Mouse (Mus musculus) kidney, embryonic 14.5 days (tissue): ENCODE measurements around the gene Ahdc1. TPM values are rescaled to one million over a fixed set of nuclear protein-coding genes. Genes with fewer than 3 reads are reported as not detected.
A peak's percentile ranks its signal among the peaks of the same experiment; 100 is the strongest.

Source experiments
- ATAC-seq: fragments of 200-750 bp; cut with Nextera tagmentation; 2 replicates; pipeline ENCODE4 v1.8.0; 2017; ENCODE audit warnings: moderate number of reproducible peaks, mild to moderate bottlenecking, moderate TSS enrichment, moderate library complexity; ENCODE audit not compliant: low FRiP score, low TSS enrichment
- H3K27ac ChIP-seq: fragments of 300-500 bp; sonication (generic); 2 replicates; pipeline ENCODE4 v1.5.1; 2014; ENCODE audit warnings: low read depth, mild to moderate bottlenecking, low read length, moderate library complexity, mixed read lengths
- H3K27me3 ChIP-seq: fragments of 300-500 bp; sonication (generic); 2 replicates; pipeline ENCODE4 v1.6.1; 2014; ENCODE audit warnings: mild to moderate bottlenecking, low read length; ENCODE audit not compliant: control insufficient read depth, insufficient read depth
- H3K36me3 ChIP-seq: fragments of 300-500 bp; sonication (generic); 2 replicates; pipeline ENCODE4 v1.6.1; 2014; ENCODE audit warnings: low read length, mixed read lengths; ENCODE audit not compliant: control insufficient read depth, insufficient read depth
- H3K4me1 ChIP-seq: fragments of 300-500 bp; sonication (generic); 2 replicates; pipeline ENCODE4 v1.6.1; 2014; ENCODE audit warnings: low read length, mixed read lengths; ENCODE audit not compliant: control insufficient read depth, insufficient read depth
- H3K4me2 ChIP-seq: fragments of 300-500 bp; sonication (generic); replicated peaks from 2 replicates; pipeline ENCODE4 v1.6.1; 2014; ENCODE audit warnings: low read depth, mild to moderate bottlenecking, low read length
- H3K4me3 ChIP-seq: fragments of 300-500 bp; sonication (generic); 2 replicates; pipeline ENCODE4 v1.5.1; 2014; ENCODE audit warnings: mild to moderate bottlenecking, low read length
- H3K9ac ChIP-seq: fragments of 300-500 bp; sonication (generic); 2 replicates; pipeline ENCODE4 v1.6.1; 2014; ENCODE audit warnings: low read depth, mild to moderate bottlenecking, low read length, moderate library complexity
- H3K9me3 ChIP-seq: fragments of 300-500 bp; sonication (generic); 2 replicates; pipeline ENCODE4 v1.6.1; 2016; ENCODE audit warnings: low read length; ENCODE audit not compliant: control insufficient read depth
- WGBS: fragments of 180-500 bp; shearing (Covaris S2); extraction: QIAGEN DNeasy Blood & Tissue Kit; methylation state at CpG from one replicate; pipeline ENCODE4 v1.1.7; 2014; 5-methylcytosine and 5-hydroxymethylcytosine counted together
- polyA plus RNA-seq: library from polyadenylated mRNA; unstranded; fragments of >200 nt; fragmentation: Nextera tagmentation; extraction: Ambion mirVana; gene quantifications from 2 replicates; pipeline ENCODE4 v1.2.1, GENCODE M21; 2014

Ahdc1 gene
- polyA plus RNA-seq, 1 experiment from 2014 or later, result 12.1 TPM

DNA sequence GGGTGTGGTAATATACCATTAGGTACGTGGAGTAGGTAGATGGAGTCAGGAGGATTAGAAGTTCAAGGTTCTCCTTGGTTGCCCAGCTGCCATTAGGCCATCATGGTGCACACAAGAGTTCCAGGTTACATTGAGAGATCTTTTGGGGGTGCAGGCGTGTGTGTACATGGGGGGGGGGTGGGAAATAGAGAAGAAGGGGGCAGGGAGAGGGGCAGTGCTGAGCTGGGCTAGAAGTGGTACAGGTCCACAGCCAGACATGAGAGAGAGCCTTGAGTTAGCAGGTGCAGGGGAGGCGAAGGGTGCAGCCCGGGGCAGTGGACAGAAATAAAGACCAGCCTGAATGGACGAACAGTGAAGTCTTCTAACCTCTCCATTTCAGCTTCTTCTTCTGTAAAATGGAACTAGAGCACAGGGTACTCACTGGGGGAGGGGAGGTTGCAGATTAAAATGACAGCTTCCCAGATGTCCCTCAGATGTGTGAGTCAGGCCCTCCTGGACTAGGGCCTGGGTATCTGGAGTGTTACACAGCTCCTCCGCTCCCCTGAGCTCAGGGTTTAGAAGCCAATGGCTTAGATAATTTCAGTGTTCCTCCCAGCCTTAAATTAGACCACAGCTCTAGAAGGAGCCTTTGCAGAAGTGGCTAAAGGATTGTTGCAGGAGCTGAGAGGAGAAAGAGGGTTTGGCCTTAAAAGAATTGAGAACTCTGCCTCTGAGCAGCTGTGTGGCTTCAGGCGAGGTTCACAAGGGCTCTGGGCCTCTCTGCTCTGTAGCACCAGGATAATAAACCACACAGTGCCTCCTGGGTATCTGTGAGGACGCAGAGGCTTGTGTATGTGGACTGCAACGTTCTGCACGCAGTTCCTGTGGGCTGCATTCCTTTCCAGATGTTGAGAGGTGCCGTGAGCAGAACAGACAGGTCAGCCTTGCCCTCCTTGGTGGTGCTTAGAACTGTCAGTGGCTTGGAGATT, 47.7 kb downstream of the Ahdc1 start:
- Histone ChIP-seq H3K27me3 (no peaks in the 10 kb centered on the region), H3K4me2 (no peak overlapping the region), H3K4me1 (peaks cover 48% of the 10 kb centered on the region), H3K9me3 (no peaks in the 10 kb centered on the region), H3K9ac (no peak overlapping the region), H3K4me3 (no peak overlapping the region), H3K36me3 (peaks cover 50% of the 10 kb centered on the region), H3K27ac (peak overlapping the region; percentile 60; the same call in 1 of the 2 replicates)
- 52% methylated on average over 11 of the region's 11 CpGs for WGBS
- ATAC-seq, result no peak

DNA sequence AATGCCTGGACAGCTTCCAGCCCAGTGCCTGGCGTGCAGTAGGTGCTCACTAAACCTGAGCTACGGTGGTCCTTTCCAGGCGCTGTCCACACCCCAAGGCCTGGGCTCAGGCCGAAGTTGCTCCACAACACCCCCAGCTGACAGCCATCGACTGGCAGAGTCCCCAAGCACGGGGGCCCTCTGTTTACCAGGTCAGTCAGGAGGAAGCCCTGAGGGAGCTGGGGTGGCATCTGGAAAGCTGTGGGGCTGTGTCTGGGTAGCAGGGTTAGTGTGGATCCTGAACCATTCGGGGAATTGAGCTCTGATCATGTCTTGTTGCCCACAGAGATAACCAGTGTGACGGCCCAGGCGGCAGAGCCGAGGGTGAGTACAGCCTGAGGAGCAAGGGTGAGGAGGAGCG, 49.6 kb downstream of the Ahdc1 start:
- peaks cover 34% of the 10 kb centered on the region for H3K4me1 ChIP-seq

DNA sequence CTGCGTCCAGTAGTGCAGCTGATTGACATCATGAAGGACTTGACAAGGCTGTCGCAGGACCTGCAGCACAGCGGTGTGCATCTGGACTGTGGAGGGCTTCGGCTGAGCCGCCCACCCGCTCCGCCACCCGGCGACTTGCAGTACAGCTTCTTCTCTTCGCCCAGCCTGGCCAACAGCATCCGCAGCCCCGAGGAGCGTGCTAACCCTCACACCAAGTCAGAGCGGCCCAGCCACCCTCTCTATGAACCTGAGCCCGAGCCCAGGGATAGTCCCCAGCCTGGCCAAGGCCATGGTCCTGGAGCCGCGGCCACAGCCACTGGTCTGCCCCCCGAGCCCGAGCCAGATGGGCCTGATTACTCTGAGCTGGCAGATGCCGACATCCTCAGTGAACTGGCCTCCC, 50.7 kb downstream of the Ahdc1 start:
- Histone ChIP-seq H3K27ac (no peak overlapping the region), H3K4me3 (no peak overlapping the region), H3K27me3 (no peaks in the 10 kb centered on the region), H3K36me3 (peaks cover 73% of the 10 kb centered on the region), H3K4me2 (no peak overlapping the region), H3K4me1 (peaks cover 26% of the 10 kb centered on the region), H3K9ac (no peak overlapping the region), H3K9me3 (no peaks in the 10 kb centered on the region)
- ATAC-seq, result no peak
- WGBS, result 90% methylated on average over 20 of the region's 20 CpGs

More for the DNA sequence above, 49.6 kb downstream of the Ahdc1 start:
- peaks cover 63% of the 10 kb centered on the region for H3K36me3 ChIP-seq
- no peak for ATAC-seq
- no peaks in the 10 kb centered on the region for H3K27me3 ChIP-seq
- H3K4me2 ChIP-seq, result no peak overlapping the region
- H3K9me3 ChIP-seq, result no peaks in the 10 kb centered on the region
- no peak overlapping the region for H3K27ac ChIP-seq
- no peak overlapping the region for H3K9ac ChIP-seq
- 87% methylated on average over 11 of the region's 11 CpGs for WGBS
- no peak overlapping the region for H3K4me3 ChIP-seq

DNA sequence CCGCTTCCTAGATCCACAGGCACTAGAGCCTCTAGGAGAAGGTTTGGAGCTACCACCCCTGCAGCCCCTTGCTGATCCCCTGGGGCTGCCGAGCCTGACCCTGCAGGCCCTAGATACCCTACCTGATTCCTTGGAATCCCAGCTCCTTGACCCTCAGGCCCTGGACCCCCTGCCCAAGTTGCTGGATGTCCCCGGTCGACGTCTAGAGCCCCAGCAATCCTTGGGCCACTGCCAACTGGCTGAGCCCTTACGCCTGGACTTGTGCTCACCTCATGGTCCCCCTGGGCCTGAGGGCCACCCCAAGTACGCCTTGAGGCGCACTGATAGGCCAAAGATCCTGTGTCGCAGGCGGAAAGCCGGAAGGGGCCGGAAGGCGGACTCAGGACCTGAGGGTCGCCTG, 51.2 kb downstream of the Ahdc1 start:
- H3K9me3 ChIP-seq, result no peaks in the 10 kb centered on the region
- no peak overlapping the region for H3K4me2 ChIP-seq
- ATAC-seq, result no peak
- no peak overlapping the region for H3K9ac ChIP-seq
- peaks cover 23% of the 10 kb centered on the region for H3K4me1 ChIP-seq
- no peak overlapping the region for H3K27ac ChIP-seq
- peaks cover 77% of the 10 kb centered on the region for H3K36me3 ChIP-seq
- H3K4me3 ChIP-seq, result no peak overlapping the region
- no peaks in the 10 kb centered on the region for H3K27me3 ChIP-seq
- WGBS, result 92% methylated on average over 14 of the region's 14 CpGs

DNA sequence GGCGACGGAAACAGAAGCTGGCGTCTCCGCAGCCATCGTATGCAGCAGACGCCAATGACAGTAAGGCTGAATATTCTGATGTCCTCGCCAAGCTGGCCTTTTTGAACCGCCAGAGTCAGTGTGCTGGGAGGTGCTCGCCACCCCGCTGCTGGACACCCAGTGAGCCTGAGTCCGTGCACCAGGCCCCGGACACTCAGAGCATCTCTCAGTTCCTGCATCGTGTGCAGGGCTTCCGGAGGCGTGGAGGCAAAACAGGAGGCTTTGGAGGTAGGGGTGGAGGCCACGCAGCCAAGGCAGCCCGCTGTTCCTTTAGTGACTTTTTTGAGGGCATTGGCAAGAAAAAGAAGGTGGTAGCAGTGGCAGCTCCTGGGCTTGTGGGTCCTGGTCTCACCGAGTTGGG, 52.1 kb downstream of the Ahdc1 start:
- Histone ChIP-seq H3K36me3 (peaks cover 81% of the 10 kb centered on the region), H3K9ac (no peak overlapping the region), H3K4me1 (peaks cover 14% of the 10 kb centered on the region), H3K9me3 (no peaks in the 10 kb centered on the region), H3K4me2 (no peak overlapping the region), H3K27me3 (no peaks in the 10 kb centered on the region), H3K27ac (no peak overlapping the region), H3K4me3 (no peak overlapping the region)
- no peak for ATAC-seq
- WGBS, result 94% methylated on average over 18 of the region's 18 CpGs

DNA sequence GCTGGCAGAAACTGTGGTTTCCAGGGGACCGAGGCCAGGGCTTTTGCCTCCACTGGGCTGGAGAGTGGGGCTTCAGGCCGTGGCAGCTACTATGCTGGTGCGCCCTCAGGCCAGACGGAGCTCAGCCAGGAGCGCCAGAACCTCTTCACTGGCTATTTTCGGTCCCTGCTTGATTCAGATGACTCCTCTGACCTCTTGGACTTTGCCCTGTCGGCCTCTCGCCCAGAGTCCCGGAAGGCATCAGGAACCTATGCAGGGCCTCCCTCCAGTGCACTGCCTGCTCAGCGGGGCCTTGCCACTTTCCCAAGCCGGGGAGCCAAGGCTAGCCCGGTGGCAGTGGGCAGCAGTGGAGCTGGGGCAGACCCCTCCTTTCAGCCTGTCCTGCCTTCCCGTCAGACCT, 52.7 kb downstream of the Ahdc1 start:
- 80% methylated on average over 13 of the region's 13 CpGs for WGBS
- Histone ChIP-seq H3K9me3 (no peaks in the 10 kb centered on the region), H3K27me3 (no peaks in the 10 kb centered on the region), H3K4me1 (peaks cover 8% of the 10 kb centered on the region), H3K27ac (no peak overlapping the region), H3K4me2 (no peak overlapping the region), H3K36me3 (peaks cover 81% of the 10 kb centered on the region), H3K9ac (no peak overlapping the region), H3K4me3 (no peak overlapping the region)
- ATAC-seq, result no peak

DNA sequence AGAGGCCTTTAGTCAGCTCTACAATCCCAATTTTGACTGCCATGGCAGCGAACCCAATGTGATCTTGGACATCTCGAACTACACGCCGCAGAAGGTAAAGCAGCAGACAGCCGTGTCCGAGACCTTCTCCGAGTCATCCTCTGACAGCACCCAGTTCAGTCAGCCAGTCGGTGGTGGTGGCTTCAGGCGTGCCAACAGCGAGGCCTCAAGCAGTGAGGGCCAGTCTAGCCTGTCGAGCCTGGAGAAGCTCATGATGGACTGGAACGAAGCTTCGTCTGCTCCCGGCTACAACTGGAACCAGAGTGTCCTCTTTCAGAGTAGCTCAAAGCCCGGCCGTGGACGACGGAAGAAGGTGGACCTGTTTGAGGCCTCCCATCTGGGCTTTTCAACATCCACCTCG, 53.7 kb downstream of the Ahdc1 start:
- Histone ChIP-seq H3K9me3 (no peaks in the 10 kb centered on the region), H3K36me3 (peaks cover 84% of the 10 kb centered on the region), H3K27me3 (no peaks in the 10 kb centered on the region), H3K4me2 (no peak overlapping the region), H3K9ac (no peak overlapping the region), H3K27ac (no peak overlapping the region), H3K4me1 (peaks cover under 1% of the 10 kb centered on the region; the same call in 1 of the 2 replicates), H3K4me3 (no peak overlapping the region)
- ATAC-seq, result no peak
- 92% methylated on average over 19 of the region's 19 CpGs for WGBS

DNA sequence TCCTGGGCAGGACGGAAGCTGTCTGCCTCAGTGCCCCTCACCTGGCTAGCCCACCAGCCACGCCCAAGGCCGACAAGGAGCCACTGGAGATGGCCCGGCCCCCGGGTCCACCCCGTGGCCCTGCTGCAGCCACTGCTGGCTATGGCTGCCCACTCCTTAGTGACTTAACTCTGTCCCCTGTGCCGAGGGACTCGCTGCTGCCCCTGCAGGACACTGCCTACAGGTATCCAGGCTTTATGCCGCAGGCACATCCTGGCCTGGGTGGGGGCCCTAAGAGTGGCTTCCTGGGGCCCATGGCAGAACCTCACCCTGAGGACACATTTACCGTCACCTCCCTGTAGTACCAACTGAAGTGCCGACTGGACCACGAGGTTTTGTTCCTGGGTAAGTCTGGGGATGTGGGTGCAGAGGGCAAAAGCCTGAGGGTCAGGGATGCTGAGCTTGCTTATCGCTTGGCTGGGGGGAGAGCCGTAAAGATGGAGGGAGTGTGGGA, 54.9 kb downstream of the Ahdc1 start:
- Histone ChIP-seq H3K9ac (no peak overlapping the region), H3K4me2 (no peak overlapping the region), H3K27ac (no peak overlapping the region), H3K36me3 (peaks cover 80% of the 10 kb centered on the region), H3K4me3 (no peak overlapping the region), H3K27me3 (no peaks in the 10 kb centered on the region), H3K9me3 (no peaks in the 10 kb centered on the region), H3K4me1 (no peaks in the 10 kb centered on the region)
- WGBS, result 92% methylated on average over 14 of the region's 14 CpGs
- ATAC-seq, result no peak

DNA sequence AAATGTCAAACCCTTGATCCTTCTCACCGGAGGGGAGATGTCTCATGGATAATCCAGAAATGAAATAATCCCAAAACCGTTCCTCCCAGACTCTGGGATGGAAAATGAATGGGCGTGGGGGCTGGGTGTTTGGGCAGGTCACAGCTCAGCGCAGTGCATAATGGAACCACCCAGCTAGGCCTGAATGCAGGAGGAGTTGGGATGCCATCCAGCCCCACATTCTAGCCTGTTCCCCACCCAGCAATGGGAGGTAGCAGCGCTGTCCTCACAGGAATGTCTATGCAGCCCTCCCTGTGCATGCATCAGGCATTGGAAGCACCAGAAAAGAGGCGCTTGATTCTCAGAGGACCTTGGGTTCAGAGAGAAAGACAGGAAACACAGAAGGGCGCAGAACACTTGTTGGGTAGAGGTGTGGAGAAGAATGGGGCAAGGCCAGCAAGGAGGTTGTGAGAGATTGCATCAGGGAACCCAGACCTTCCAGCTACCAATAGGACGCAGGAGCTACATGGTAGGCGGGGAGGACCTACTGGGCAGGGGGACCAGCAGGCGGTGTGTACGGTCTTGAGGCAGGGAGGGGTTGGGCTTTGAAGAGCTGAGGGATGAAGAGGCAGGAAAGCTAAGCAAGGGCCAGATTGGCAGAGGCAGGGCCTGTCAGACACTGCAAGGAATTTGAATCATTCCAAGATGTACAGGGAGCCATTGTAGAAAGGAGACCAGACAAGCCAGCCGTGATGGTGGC, 57.5 kb downstream of the Ahdc1 start:
- Histone ChIP-seq H3K4me3 (no peak overlapping the region), H3K9ac (no peak overlapping the region), H3K9me3 (no peaks in the 10 kb centered on the region), H3K27me3 (no peaks in the 10 kb centered on the region), H3K36me3 (peaks cover 80% of the 10 kb centered on the region), H3K27ac (no peak overlapping the region), H3K4me2 (no peak overlapping the region), H3K4me1 (peaks cover 9% of the 10 kb centered on the region)
- ATAC-seq, result no peak
- WGBS, result 88% methylated on average over 12 of the region's 12 CpGs
